Comparison of ENCODE assay signal across 7 mouse cellular contexts in the genomic region with DNA sequence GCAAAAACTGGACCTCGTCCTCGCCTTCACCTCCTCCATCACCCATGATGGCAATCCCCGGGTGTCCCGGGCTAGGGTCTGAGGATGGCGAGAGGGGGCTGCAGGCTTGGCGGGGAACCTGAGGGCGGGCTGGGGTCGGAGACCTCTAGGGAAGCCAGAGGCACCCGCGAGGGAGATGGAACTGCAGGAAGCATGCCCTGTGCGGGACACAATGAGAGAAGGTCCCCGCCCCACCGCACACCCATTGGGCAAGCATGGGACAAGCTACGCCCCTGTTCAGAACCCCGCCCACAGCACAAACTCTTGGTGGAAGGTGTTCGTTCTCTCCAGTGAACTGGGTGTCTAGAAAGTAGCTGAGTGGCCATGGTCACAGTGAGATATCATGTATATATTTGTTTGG. TPM values are rescaled to one million over a fixed set of nuclear protein-coding genes. Genes with fewer than 3 reads are reported as not detected.
DNase-seq lines count a peak whose midpoint lies in the region; ATAC-seq and TF ChIP-seq lines count a peak whose summit lies in the region.

Gene Ryr1, minus strand, starts transcription at position 210 of the 400 bp plus-strand sequence.

- H3K4me2 ChIP-seq in forebrain, postnatal 0 days (ENCODE audit: low read depth): peak within 1 kb of the TSS; percentile 48
- peak within 1 kb of the TSS; percentile 61 for H3K4me2 ChIP-seq in liver, embryonic 13.5 days

- TF ChIP-seq CTCF in forebrain, postnatal 0 days (IDR thresholded peaks at IDR 0.05; ENCODE audit: low read depth): no peak

- peak; percentile 75 for DNase-seq in MEL-GATA-1-ER (ENCODE audit: extremely low read depth, low read depth)
- peak; percentile 79 to 81 for DNase-seq in adrenal gland, postnatal 36 days
- peak; percentile 33 for DNase-seq in forebrain, postnatal 0 days
- DNase-seq in induced T-regulatory cell, adult 2 months (ENCODE audit: low read depth): peak; percentile 78
- peak; percentile 61 for DNase-seq in liver, embryonic 13.5 days
- peak; percentile 52 for DNase-seq in naive thymus-derived CD4-positive, alpha-beta T cell, adult 2 months (ENCODE audit: low read depth)

- no peaks in the 10 kb centered on the region; the same call in 1 of the 2 replicates for H3K4me1 ChIP-seq in forebrain, postnatal 0 days (ENCODE audit: insufficient read depth)
- peaks cover 32% of the 10 kb centered on the region for H3K4me1 ChIP-seq in liver, embryonic 13.5 days (replicated peaks)

- no peak within 1 kb of the TSS for H3K27ac ChIP-seq in forebrain, postnatal 0 days (ENCODE audit: low read depth, low read length)
- H3K27ac ChIP-seq in liver, embryonic 13.5 days: no peak within 1 kb of the TSS

- H3K36me3 ChIP-seq in forebrain, postnatal 0 days (ENCODE audit: insufficient read depth): no peaks in the 10 kb centered on the region
- H3K36me3 ChIP-seq in liver, embryonic 13.5 days: no peaks in the 10 kb centered on the region

- no peaks in the 10 kb centered on the region for H3K9me3 ChIP-seq in forebrain, postnatal 0 days (ENCODE audit: low read length)
- no peaks in the 10 kb centered on the region for H3K9me3 ChIP-seq in liver, embryonic 13.5 days (replicated peaks)

- H3K4me3 ChIP-seq in forebrain, postnatal 0 days (ENCODE audit: low read depth, low read length): peak within 1 kb of the TSS; percentile 18; the same call in 1 of the 2 replicates
- H3K4me3 ChIP-seq in liver, embryonic 13.5 days (replicated peaks): peak within 1 kb of the TSS; percentile 39

- no peaks in the 10 kb centered on the region for H3K27me3 ChIP-seq in forebrain, postnatal 0 days (ENCODE audit: insufficient read depth, low read length)
- 0 out of 2 replicates have a peak, but pooled peaks cover 6% of the 10 kb centered on the region for H3K27me3 ChIP-seq in liver, embryonic 13.5 days

- peak within 1 kb of the TSS; percentile 33; the same call in 1 of the 2 replicates for H3K9ac ChIP-seq in forebrain, postnatal 0 days
- H3K9ac ChIP-seq in liver, embryonic 13.5 days: peak within 1 kb of the TSS; percentile 18; the same call in 1 of the 2 replicates

- peak; percentile 73 for ATAC-seq in forebrain, postnatal 0 days
- peak; percentile 79 for ATAC-seq in liver, embryonic 13.5 days (ENCODE audit: low read depth)
- no peak for ATAC-seq in inflammation-experienced regulatory T-cells, adult 6 months

- WGBS in forebrain, postnatal 0 days: 3% methylated on average over 16 of the region's 16 CpGs
- WGBS in liver, embryonic 13.5 days (ENCODE audit: insufficient replicate concordance): under 1% methylated on average over 16 of the region's 16 CpGs

RNA-seq across cellular contexts. Expression of gene Ryr1, which starts in this region (rescaled TPM):
- under 1 TPM; 0.20 to 0.23 TPM for total RNA-seq in adrenal gland, postnatal 36 days (2021)
- 4.6 and 6.7 TPM in 2 replicates for total RNA-seq in forebrain, postnatal 0 days (2014; rRNA removed)
- 4.2 and 8.8 TPM in 2 replicates for polyA plus RNA-seq in forebrain, postnatal 0 days (2015; fragmentation: Nextera tagmentation; extraction: Ambion mirVana)
- 0.16 and 0.22 TPM in 2 replicates for polyA plus RNA-seq in liver, embryonic 13.5 days (2015; fragmentation: Nextera tagmentation; extraction: Ambion mirVana)
- polyA plus RNA-seq in inflammation-experienced regulatory T-cells, adult 6 months (2017; shearing (Covaris generic)): under 1 TPM in 2 of 3 experiments, not detected in 1; 0.05 to 0.16 TPM

Comparison
In these comparisons a context has a peak if more than half of its experiments do, and no peak if none do; other contexts are left out.
1. Peak in DNase-seq in adrenal gland, postnatal 36 days; RNA of the gene not detected or under 1 TPM.
2. Peak in DNase-seq, ATAC-seq, H3K4me3 ChIP-seq, H3K9ac ChIP-seq and H3K4me2 ChIP-seq in liver, embryonic 13.5 days; RNA of the gene not detected or under 1 TPM.